Mouse (Mus musculus) testis, adult 2 months (tissue): ENCODE results near the gene Hsf5.

Experiments
- CTCF ChIP-seq: fragments of 200-500 bp; IDR thresholded peaks from 2 replicates; pipeline ENCODE4 v1.5.1; 2012; ENCODE audit warnings: low read depth, mild to moderate bottlenecking, inconsistent platforms, low read length, moderate library complexity; ENCODE audit not compliant: control insufficient read depth, insufficient read depth, insufficient replicate concordance
- POLR2A ChIP-seq: fragments of 200-500 bp; IDR thresholded peaks from 2 replicates; pipeline ENCODE4 v1.6.1; 2012; ENCODE audit warnings: low read depth, mild to moderate bottlenecking, inconsistent platforms, low read length, moderate library complexity; ENCODE audit not compliant: control insufficient read depth

- TF ChIP-seq CTCF = no peak
- TF ChIP-seq POLR2A = no peak
Measured at GRCm38 (mm10) chr11:87678976-87679375, 62.0 kb downstream of the Hsf5 start.
